ENCODE assay signal across 17 mouse cellular contexts in genomic region chr19:6121761-6122160, GRCm38 (mm10). TPM values are rescaled to one million over a fixed set of nuclear protein-coding genes. Genes with fewer than 3 reads are reported as not detected.
DNase-seq lines count a peak whose midpoint lies in the region; ATAC-seq lines count a peak whose summit lies in the region.
"Had no signal": no experiment of that assay in that cellular context is flagged by ENCODE, and none has a peak within 500 bp of the region (broad histone marks: within the 10 kb centered on the region; RNA-seq: fewer than 3 reads in every experiment).

No protein-coding gene starts in this region.

- 0 out of 2 replicates have a peak overlapping the region, but pooled peaks have one; percentile 12 for H3K9ac ChIP-seq in forebrain, embryonic 12.5 days
- H3K9ac ChIP-seq in forebrain, embryonic 11.5 days (ENCODE audit: low read length): no peak overlapping the region
- H3K9ac ChIP-seq in liver, embryonic 11.5 days (ENCODE audit: low read depth, low read length): no peak overlapping the region

- 0 out of 2 replicates have a peak, but pooled peaks cover 1% of the 10 kb centered on the region for H3K36me3 ChIP-seq in forebrain, embryonic 12.5 days (replicated peaks)
- H3K36me3 ChIP-seq in forebrain, embryonic 11.5 days (ENCODE audit: control insufficient read depth, insufficient read depth, low read length): no peaks in the 10 kb centered on the region
- peaks cover 8% of the 10 kb centered on the region; the same call in 1 of the 2 replicates for H3K36me3 ChIP-seq in embryonic facial prominence, embryonic 10.5 days (replicated peaks)
- H3K36me3 ChIP-seq in liver, embryonic 11.5 days (ENCODE audit: control insufficient read depth, insufficient read depth, low read length): peaks cover 4% of the 10 kb centered on the region; the same call in 1 of the 2 replicates

- DNase-seq in forebrain, embryonic 11.5 days (ENCODE audit: low spot score): no peak
- peak; percentile 46 for DNase-seq in kidney, postnatal 10 days
- DNase-seq in kidney, adult 18-20 months: no peak
- DNase-seq in embryonic facial prominence, embryonic 10.5 days (ENCODE audit: low spot score): no peak
- no peak for DNase-seq in liver, embryonic 11.5 days (ENCODE audit: low spot score)
- DNase-seq in gastrocnemius, postnatal 4 days (ENCODE audit: low spot score in 2 of 2): no peak
- no peak for DNase-seq in thymus, postnatal 25 days
- DNase-seq: adrenal gland, adult 2 months; cerebellum, postnatal 10 days; heart, postnatal 4 days; lung, postnatal 36 days; thymus, adult 18-20 months had no signal

- 34% methylated on average over 18 of the region's 19 CpGs for WGBS in forebrain, embryonic 12.5 days
- WGBS in forebrain, embryonic 11.5 days: 38% methylated on average over 19 of the region's 19 CpGs
- WGBS in embryonic facial prominence, embryonic 10.5 days: 37% methylated on average over 19 of the region's 19 CpGs
- 56% methylated on average over 19 of the region's 19 CpGs for WGBS in liver, embryonic 11.5 days

- H3K4me3 ChIP-seq in forebrain, embryonic 12.5 days (replicated peaks): no peak overlapping the region
- no peak overlapping the region for H3K4me3 ChIP-seq in forebrain, embryonic 11.5 days (ENCODE audit: low read depth, low read length)
- peak overlapping the region; percentile 33; the same call in 1 of the 2 replicates for H3K4me3 ChIP-seq in embryonic facial prominence, embryonic 10.5 days
- peak overlapping the region; percentile 17; the same call in 1 of the 2 replicates for H3K4me3 ChIP-seq in liver, embryonic 11.5 days (ENCODE audit: low read depth, low read length)
- H3K4me3 ChIP-seq: embryonic facial prominence, embryonic 12.5 days; left cerebral cortex, adult 2 months had no signal

- no peak overlapping the region for H3K4me2 ChIP-seq in forebrain, embryonic 12.5 days
- no peak overlapping the region for H3K4me2 ChIP-seq in forebrain, embryonic 11.5 days (ENCODE audit: low read depth, low read length, severe bottlenecking)
- peak overlapping the region; percentile 41 for H3K4me2 ChIP-seq in liver, embryonic 11.5 days
- H3K4me2 ChIP-seq: embryonic facial prominence, embryonic 12.5 days had no signal

- ATAC-seq in forebrain, embryonic 12.5 days (ENCODE audit: low FRiP score): no peak
- no peak for ATAC-seq in forebrain, embryonic 11.5 days (replicated peaks; ENCODE audit: low FRiP score)
- ATAC-seq in liver, embryonic 11.5 days (replicated peaks; ENCODE audit: low FRiP score): no peak

- no peaks in the 10 kb centered on the region for H3K27me3 ChIP-seq in forebrain, embryonic 12.5 days
- H3K27me3 ChIP-seq in forebrain, embryonic 11.5 days (ENCODE audit: control insufficient read depth, insufficient read depth, low read length): no peaks in the 10 kb centered on the region
- no peaks in the 10 kb centered on the region for H3K27me3 ChIP-seq in embryonic facial prominence, embryonic 10.5 days (replicated peaks; ENCODE audit: low read depth, poor library complexity, severe bottlenecking)
- no peaks in the 10 kb centered on the region for H3K27me3 ChIP-seq in liver, embryonic 11.5 days (replicated peaks; ENCODE audit: control insufficient read depth, insufficient read depth, low read length)
- H3K27me3 ChIP-seq: embryonic facial prominence, embryonic 12.5 days had no signal

- no peak overlapping the region for H3K27ac ChIP-seq in forebrain, embryonic 12.5 days
- no peak overlapping the region for H3K27ac ChIP-seq in forebrain, embryonic 11.5 days (ENCODE audit: low read depth, low read length)
- peak overlapping the region; percentile 72 for H3K27ac ChIP-seq in embryonic facial prominence, embryonic 10.5 days (replicated peaks)
- no peak overlapping the region; the same call in 1 of the 2 replicates for H3K27ac ChIP-seq in liver, embryonic 11.5 days (ENCODE audit: low read depth, low read length)
- H3K27ac ChIP-seq: embryonic facial prominence, embryonic 12.5 days; left cerebral cortex, adult 2 months had no signal

- H3K9me3 ChIP-seq in forebrain, embryonic 12.5 days: no peaks in the 10 kb centered on the region
- no peaks in the 10 kb centered on the region for H3K9me3 ChIP-seq in forebrain, embryonic 11.5 days (ENCODE audit: control insufficient read depth, low read length)
- H3K9me3 ChIP-seq in embryonic facial prominence, embryonic 10.5 days: no peaks in the 10 kb centered on the region
- H3K9me3 ChIP-seq in liver, embryonic 11.5 days (ENCODE audit: control insufficient read depth, low read length): no peaks in the 10 kb centered on the region; the same call in 1 of the 2 replicates
- H3K9me3 ChIP-seq: embryonic facial prominence, embryonic 12.5 days had no signal

- H3K4me1 ChIP-seq in forebrain, embryonic 12.5 days: peaks cover 16% of the 10 kb centered on the region
- H3K4me1 ChIP-seq in forebrain, embryonic 11.5 days (replicated peaks; ENCODE audit: control insufficient read depth, insufficient read depth, low read length): peaks cover under 1% of the 10 kb centered on the region; the same call in 1 of the 2 replicates
- peaks cover 42% of the 10 kb centered on the region for H3K4me1 ChIP-seq in embryonic facial prominence, embryonic 10.5 days
- peaks cover 6% of the 10 kb centered on the region for H3K4me1 ChIP-seq in liver, embryonic 11.5 days (replicated peaks; ENCODE audit: control insufficient read depth, insufficient read depth, low read length)

RNA-seq across cellular contexts. Expression of gene Sac3d1, which starts 3.3 kb away (rescaled TPM):
- 55.2 and 56.6 TPM in 2 replicates for polyA plus RNA-seq in forebrain, embryonic 12.5 days (2016; fragmentation: Nextera tagmentation; extraction: Ambion mirVana)
- 64.5 and 73.7 TPM in 2 replicates for polyA plus RNA-seq in forebrain, embryonic 11.5 days (2014; fragmentation: Nextera tagmentation; extraction: Ambion mirVana)
- polyA plus RNA-seq in embryonic facial prominence, embryonic 10.5 days (2016; fragmentation: Nextera tagmentation; extraction: Ambion mirVana): 66.1 and 67.7 TPM in 2 replicates
- 56.1 and 60.8 TPM in 2 replicates for polyA plus RNA-seq in liver, embryonic 11.5 days (2014; fragmentation: Nextera tagmentation; extraction: Ambion mirVana)
- 10 to 100 TPM; 14.8 to 16.2 TPM for total RNA-seq in gastrocnemius, postnatal 4 days (2021)

RNA-seq across cellular contexts. Expression of gene Snx15, which starts 6.3 kb away (rescaled TPM):
- polyA plus RNA-seq in forebrain, embryonic 12.5 days (2016; fragmentation: Nextera tagmentation; extraction: Ambion mirVana): 24.6 and 26.0 TPM in 2 replicates
- 27.4 and 30.9 TPM in 2 replicates for polyA plus RNA-seq in forebrain, embryonic 11.5 days (2014; fragmentation: Nextera tagmentation; extraction: Ambion mirVana)
- 29.1 and 30.2 TPM in 2 replicates for polyA plus RNA-seq in embryonic facial prominence, embryonic 10.5 days (2016; fragmentation: Nextera tagmentation; extraction: Ambion mirVana)
- 34.6 and 35.1 TPM in 2 replicates for polyA plus RNA-seq in liver, embryonic 11.5 days (2014; fragmentation: Nextera tagmentation; extraction: Ambion mirVana)
- total RNA-seq in gastrocnemius, postnatal 4 days (2021): 10 to 100 TPM; 16.2 to 17.1 TPM

RNA-seq across cellular contexts. Expression of gene Naaladl1, which starts 16.2 kb away (rescaled TPM):
- 0.81 and 1.2 TPM in 2 replicates for polyA plus RNA-seq in forebrain, embryonic 12.5 days (2016; fragmentation: Nextera tagmentation; extraction: Ambion mirVana)
- polyA plus RNA-seq in forebrain, embryonic 11.5 days (2014; fragmentation: Nextera tagmentation; extraction: Ambion mirVana): 0.93 and 1.0 TPM in 2 replicates
- polyA plus RNA-seq in embryonic facial prominence, embryonic 10.5 days (2016; fragmentation: Nextera tagmentation; extraction: Ambion mirVana): 0.87 and 0.89 TPM in 2 replicates
- polyA plus RNA-seq in liver, embryonic 11.5 days (2014; fragmentation: Nextera tagmentation; extraction: Ambion mirVana): 2.0 and 2.4 TPM in 2 replicates
- under 1 TPM; 0.27 to 0.44 TPM for total RNA-seq in gastrocnemius, postnatal 4 days (2021)
- total RNA-seq: adrenal gland, adult 2 months; left cerebral cortex, adult 2 months; liver, adult 2 months had no signal
- polyA plus RNA-seq: liver, adult 2 months had no signal

RNA-seq across cellular contexts. Expression of gene Batf2, which starts 19.0 kb away (rescaled TPM):
- polyA plus RNA-seq in forebrain, embryonic 12.5 days (2016; fragmentation: Nextera tagmentation; extraction: Ambion mirVana): not detected in 2 replicates
- not detected in 2 replicates for polyA plus RNA-seq in forebrain, embryonic 11.5 days (2014; fragmentation: Nextera tagmentation; extraction: Ambion mirVana)
- not detected in 2 replicates for polyA plus RNA-seq in embryonic facial prominence, embryonic 10.5 days (2016; fragmentation: Nextera tagmentation; extraction: Ambion mirVana)
- polyA plus RNA-seq in liver, embryonic 11.5 days (2014; fragmentation: Nextera tagmentation; extraction: Ambion mirVana): 0.15 TPM in 1 of 2 replicates, not detected in the other
- total RNA-seq in gastrocnemius, postnatal 4 days (2021): under 1 TPM; 0.26 to 0.42 TPM
- polyA plus RNA-seq: embryonic facial prominence, embryonic 12.5 days; neural tube, embryonic 14.5 days had no signal

RNA-seq across cellular contexts. Expression of gene Arl2, which starts 19.6 kb away (rescaled TPM):
- 77.4 and 80.5 TPM in 2 replicates for polyA plus RNA-seq in forebrain, embryonic 12.5 days (2016; fragmentation: Nextera tagmentation; extraction: Ambion mirVana)
- polyA plus RNA-seq in forebrain, embryonic 11.5 days (2014; fragmentation: Nextera tagmentation; extraction: Ambion mirVana): 72.2 and 79.6 TPM in 2 replicates
- 111 and 112 TPM in 2 replicates for polyA plus RNA-seq in embryonic facial prominence, embryonic 10.5 days (2016; fragmentation: Nextera tagmentation; extraction: Ambion mirVana)
- polyA plus RNA-seq in liver, embryonic 11.5 days (2014; fragmentation: Nextera tagmentation; extraction: Ambion mirVana): 70.6 and 73.4 TPM in 2 replicates
- total RNA-seq in gastrocnemius, postnatal 4 days (2021): 10 to 100 TPM; 60.2 to 61.7 TPM

Comparison
In these comparisons a context has a peak if more than half of its experiments do, and no peak if none do; other contexts are left out.
1. H3K4me3 ChIP-seq: peak in embryonic facial prominence, embryonic 10.5 days (single experiment) and liver, embryonic 11.5 days (single experiment); none in forebrain, embryonic 12.5 days (single experiment) and forebrain, embryonic 11.5 days (single experiment).